Mouse (Mus musculus) hematopoietic multipotent progenitor cell, adult 10-12 weeks (in vitro differentiated cells): ENCODE data around the gene Bst2. TPM values are rescaled to one million over a fixed set of nuclear protein-coding genes. Genes with fewer than 3 reads are reported as not detected.

Experiments
- polyA plus RNA-seq: library from polyadenylated mRNA; stranded (reverse); fragments of >175 nt; gene quantifications from 2 replicates; pipeline ENCODE4 v1.2.3, GENCODE M21; 2012; ENCODE audit warnings: low replicate concordance

Gene Bst2
- 136 and 509 TPM in 2 replicates for polyA plus RNA-seq

GRCm38 (mm10) chr8:71537028-71537867 lies at the start of gene Bst2:
Gene Bst2, minus strand, starts transcription at chr8:71537456.

DNA sequence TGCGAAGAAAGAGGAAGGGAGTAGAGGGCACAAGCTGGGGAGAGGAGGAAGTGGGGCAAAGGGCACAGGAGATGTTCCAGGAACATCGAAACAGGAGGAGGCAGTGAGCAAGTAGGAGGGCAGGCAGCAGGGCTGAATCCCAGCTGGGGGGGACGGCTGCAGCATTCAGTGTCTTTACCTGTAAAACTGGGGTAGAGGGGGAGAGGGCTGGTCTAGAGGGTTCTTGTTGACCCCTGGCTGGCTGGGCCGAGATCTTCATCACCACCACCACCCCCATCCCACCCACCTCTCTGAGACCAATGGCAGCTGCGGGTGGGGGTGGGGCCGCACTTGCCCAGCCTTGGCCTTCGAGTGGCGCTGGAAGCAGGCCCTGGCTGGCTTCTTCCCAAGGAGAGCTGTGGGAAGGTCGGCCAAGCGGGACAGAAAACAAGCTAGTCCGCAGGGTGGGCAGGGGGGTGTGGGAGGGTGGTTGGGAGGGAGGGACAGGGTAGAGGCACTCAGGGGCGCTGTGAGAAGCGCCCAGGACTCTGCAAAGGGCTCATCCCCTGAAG lies 31.2 kb upstream of the Bst2 start, which contains the start of gene Slc27a1:
Gene Slc27a1 (plus strand): TSS at position 496 of the 551 bp plus-strand sequence.

DNA sequence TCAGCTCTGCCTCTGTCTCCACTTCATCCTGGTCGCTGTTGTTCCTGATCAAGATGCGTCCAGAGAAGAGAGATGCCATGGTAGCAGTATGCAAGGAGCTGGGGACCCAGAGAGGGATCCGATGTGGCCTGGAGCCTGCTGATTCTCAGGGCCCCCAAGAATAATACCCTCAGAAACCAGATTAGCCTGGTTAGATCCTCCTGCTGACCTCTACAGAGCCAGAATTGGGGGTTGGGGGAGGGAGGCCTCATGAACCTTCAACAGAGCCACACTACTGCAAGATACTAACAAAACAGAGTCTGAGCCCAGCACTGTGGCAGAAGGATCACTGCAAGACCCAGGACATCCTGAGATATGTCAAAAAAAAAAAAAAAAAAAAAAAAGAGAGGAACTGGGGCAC lies 29.2 kb upstream of the Bst2 start, which contains the start of gene Nxnl1:
Gene Nxnl1 (minus strand): TSS at position 101 of the 400 bp plus-strand sequence.

GRCm38 (mm10) chr8:71558071-71558957 lies 21.1 kb upstream of the Bst2 start, which contains the start of gene Tmem221:
Gene Tmem221, minus strand, starts transcription at chr8:71558871.

GRCm38 (mm10) chr8:71542632-71543343 lies 5.5 kb upstream of the Bst2 start, which contains the start of gene Mvb12a:
Gene Mvb12a, plus strand, starts transcription at chr8:71542922.

DNA sequence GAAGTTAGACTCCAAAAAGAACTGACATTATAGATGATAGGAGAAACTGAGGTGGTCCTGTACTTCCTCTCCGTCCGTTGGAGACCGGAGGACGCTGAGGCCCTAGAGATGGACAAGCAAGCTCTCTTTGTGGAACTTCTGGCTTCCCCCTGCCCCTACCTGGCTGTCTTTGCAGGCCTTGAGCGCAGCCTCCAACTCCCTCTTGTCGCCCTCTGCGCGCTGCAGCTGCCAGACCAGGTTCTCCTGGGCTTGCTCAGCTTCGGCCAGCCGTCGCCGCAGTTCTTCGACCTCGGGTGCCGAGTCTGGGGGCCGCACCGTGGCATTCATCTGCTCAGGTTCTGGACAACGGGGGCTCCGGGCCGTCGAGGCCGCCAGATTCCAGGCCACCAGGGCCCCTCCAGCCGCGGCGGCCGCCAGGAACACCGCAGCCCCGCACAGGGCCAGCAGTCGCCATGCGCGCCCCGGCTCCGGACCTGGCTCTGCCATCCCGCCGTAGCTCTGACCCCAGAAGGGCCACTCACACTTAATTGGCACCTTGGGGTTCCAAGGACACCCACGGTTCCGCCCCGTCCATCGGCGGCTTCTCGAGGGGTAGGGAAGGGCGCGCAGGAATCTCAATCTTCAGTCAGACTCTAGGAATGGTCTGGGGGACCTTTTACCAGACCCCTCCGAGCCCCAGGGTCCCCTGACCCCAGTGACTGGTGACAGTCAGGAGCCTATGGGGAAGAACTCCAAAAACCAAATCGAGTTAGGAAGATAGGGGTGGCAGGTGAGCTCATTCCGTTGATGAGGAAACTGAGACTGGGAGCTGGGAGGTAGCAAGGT lies 11.8 kb downstream of the Bst2 start, which contains the start of gene Ccdc194:
Gene Ccdc194 (minus strand): TSS at position 486 of the 825 bp plus-strand sequence.

GRCm38 (mm10) chr8:71511644-71512043 lies 25.6 kb downstream of the Bst2 start, which contains the start of gene Plvap:
Gene Plvap, minus strand, starts transcription at chr8:71511752.

DNA sequence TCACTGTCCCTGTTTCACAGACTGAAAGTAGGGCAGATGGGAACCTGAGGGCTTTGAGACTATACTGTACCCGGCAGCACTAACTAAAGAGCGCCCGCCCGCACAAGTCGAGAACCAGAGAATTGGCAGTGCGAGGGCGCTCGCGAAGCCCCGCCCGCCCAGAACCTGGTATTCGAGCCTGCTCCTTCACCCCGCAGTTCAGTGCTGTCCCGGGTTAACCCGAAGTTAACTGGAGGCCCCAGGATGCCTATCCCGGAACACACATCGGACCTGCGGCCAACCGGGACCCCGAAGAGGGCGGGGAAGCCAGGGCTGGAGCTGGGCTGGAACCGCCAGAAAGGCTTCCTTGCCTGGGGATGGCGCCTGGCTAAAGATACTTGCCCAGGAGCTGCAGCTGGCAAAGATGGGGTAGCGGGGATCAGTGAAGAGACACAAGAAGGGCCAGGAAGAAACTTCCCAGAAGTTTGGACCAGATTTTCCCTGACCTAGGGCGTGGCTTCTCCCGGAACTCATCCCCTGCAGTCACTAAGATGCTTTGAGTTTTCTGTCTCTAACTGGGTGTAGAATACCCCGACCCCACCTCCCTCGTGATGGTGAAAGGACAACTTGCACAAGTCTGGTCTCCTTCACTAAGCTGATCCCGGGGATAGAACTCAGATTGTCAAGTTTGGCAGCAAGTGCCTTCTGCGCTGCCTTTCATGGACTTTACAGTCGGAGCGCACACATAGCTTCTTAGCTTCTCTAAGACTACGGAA lies 49.4 kb downstream of the Bst2 start, which contains the start of gene Gtpbp3:
Gene Gtpbp3 (plus strand): TSS at position 413 of the 755 bp plus-strand sequence.

DNA sequence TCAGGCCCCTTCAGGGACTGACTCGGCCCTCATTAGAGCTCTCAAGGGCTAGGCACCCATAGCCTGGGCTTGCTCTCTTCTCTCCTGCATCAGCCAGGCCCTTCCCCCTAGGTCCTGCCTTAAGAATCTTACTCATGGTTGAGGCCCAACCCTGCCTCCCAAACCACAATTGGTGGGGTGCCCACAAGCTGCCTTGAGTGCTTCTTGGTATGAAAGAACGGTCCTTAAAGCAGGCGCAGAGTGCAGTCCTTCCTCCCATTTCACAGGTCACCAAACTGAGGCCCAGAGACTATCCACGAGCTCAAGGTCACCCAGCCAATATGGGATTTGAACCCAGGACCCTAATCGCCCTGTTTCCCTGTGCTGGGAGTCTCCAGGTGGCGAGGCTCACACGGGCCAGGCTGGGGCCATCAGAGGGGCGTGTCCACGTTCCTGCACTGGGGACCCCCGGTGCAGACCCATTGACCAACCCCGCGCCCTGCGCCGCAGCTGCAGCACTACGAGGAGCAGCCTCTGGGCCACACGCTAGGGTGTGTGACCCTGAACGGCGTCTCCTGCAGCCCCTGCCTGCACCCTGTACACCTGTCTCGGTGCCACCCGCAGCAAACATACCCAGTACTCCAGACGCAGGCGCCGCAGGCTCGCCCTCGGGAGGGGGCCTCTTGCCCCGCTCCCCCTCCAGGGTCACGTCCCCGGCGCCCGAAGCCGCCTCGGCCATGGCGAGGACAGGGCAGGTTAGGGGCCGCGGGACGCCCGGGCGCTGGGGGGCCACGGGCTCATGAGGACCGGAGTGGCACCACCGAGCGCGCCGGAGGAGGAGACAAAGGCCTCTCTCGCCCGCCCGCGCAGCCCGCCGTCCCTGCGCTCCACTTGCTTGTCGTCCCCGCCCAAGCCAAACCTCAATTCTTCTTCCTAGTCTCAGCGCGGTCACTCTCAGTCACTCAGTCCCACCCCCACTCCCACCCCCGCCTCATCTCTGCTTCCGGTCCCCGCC lies 51.8 kb downstream of the Bst2 start, which contains the start of gene Ano8:
Gene Ano8 (minus strand): TSS at position 822 of the 994 bp plus-strand sequence.

Other genes starting within 250 kb of the Bst2 start
- gene Use1, start 170.6 kb downstream of the Bst2 start, polyA plus RNA-seq = 230 and 318 TPM in 2 replicates
- 49.5 and 128 TPM in 2 replicates for gene Ocel1, start 166.2 kb downstream of the Bst2 start, polyA plus RNA-seq
- 47.0 and 71.0 TPM in 2 replicates for gene Nr2f6, start 155.5 kb downstream of the Bst2 start, polyA plus RNA-seq
- 0.64 and 1.2 TPM in 2 replicates for gene Ushbp1, start 141.7 kb downstream of the Bst2 start, polyA plus RNA-seq
- 86.4 and 115 TPM in 2 replicates for gene Babam1, start 140.6 kb downstream of the Bst2 start, polyA plus RNA-seq
- gene Ankle1, start 131.4 kb downstream of the Bst2 start, polyA plus RNA-seq = 4.4 and 11.0 TPM in 2 replicates
- 63.5 and 128 TPM in 2 replicates for gene Abhd8, start 73.8 kb downstream of the Bst2 start, polyA plus RNA-seq
- 62.6 and 70.7 TPM in 2 replicates for gene Mrpl34, start 72.5 kb downstream of the Bst2 start, polyA plus RNA-seq
- 230 and 542 TPM in 2 replicates for gene Dda1, start 68.3 kb downstream of the Bst2 start, polyA plus RNA-seq
- gene Ano8, start 51.5 kb downstream of the Bst2 start, polyA plus RNA-seq = 8.3 and 23.9 TPM in 2 replicates
- 21.2 and 52.5 TPM in 2 replicates for gene Gtpbp3, start 49.4 kb downstream of the Bst2 start, polyA plus RNA-seq
- gene Plvap, start 25.7 kb downstream of the Bst2 start, polyA plus RNA-seq = 7.0 and 42.5 TPM in 2 replicates
- gene Ccdc194, start 11.7 kb downstream of the Bst2 start, polyA plus RNA-seq = 0.10 TPM in 1 of 2 replicates, not detected in the other
- gene Mvb12a, start 5.5 kb upstream of the Bst2 start, polyA plus RNA-seq = 126 and 231 TPM in 2 replicates
- 0.84 and 2.7 TPM in 2 replicates for gene Tmem221, start 21.4 kb upstream of the Bst2 start, polyA plus RNA-seq
- gene Nxnl1, start 29.1 kb upstream of the Bst2 start, polyA plus RNA-seq = 0.04 TPM in 1 of 2 replicates, not detected in the other
- gene Slc27a1, start 31.4 kb upstream of the Bst2 start, polyA plus RNA-seq = 14.2 and 19.8 TPM in 2 replicates
- gene Pgls, start 54.7 kb upstream of the Bst2 start, polyA plus RNA-seq = 279 and 289 TPM in 2 replicates
- gene Fam129c, start 60.2 kb upstream of the Bst2 start, polyA plus RNA-seq = 109 and 215 TPM in 2 replicates
- gene Colgalt1, start 73.5 kb upstream of the Bst2 start, polyA plus RNA-seq = 60.9 and 103 TPM in 2 replicates
- 0.42 and 0.58 TPM in 2 replicates for gene Unc13a, start 134.3 kb upstream of the Bst2 start, polyA plus RNA-seq
- 114 and 286 TPM in 2 replicates for gene Jak3, start 138.8 kb upstream of the Bst2 start, polyA plus RNA-seq
- 77.9 and 105 TPM in 2 replicates for gene Insl3, start 151.8 kb upstream of the Bst2 start, polyA plus RNA-seq
- gene B3gnt3, start 164.3 kb upstream of the Bst2 start, polyA plus RNA-seq = 0.63 and 2.8 TPM in 2 replicates
- gene Fcho1, start 188.3 kb upstream of the Bst2 start, polyA plus RNA-seq = 265 and 572 TPM in 2 replicates